Mouse (Mus musculus) heart, embryonic 12.5 days (tissue): Measurements from ENCODE around the gene Fam71b. TPM values are rescaled to one million over a fixed set of nuclear protein-coding genes. Genes with fewer than 3 reads are reported as not detected.
"Not testable (repeated sequence)": the region's sequence is repeated elsewhere in the genome, so short reads cannot be mapped to it uniquely, and the experiment has no call there.

ENCODE experiments used
- ATAC-seq: fragments of 200-750 bp; cut with Nextera tagmentation; 2 replicates; pipeline ENCODE4 v1.8.0; 2017; ENCODE audit warnings: moderate TSS enrichment, moderate library complexity; ENCODE audit not compliant: insufficient number of reproducible peaks, low FRiP score
- H3K27ac ChIP-seq: fragments of 300-500 bp; sonication (generic); 2 replicates; pipeline ENCODE4 v1.5.1; 2016; ENCODE audit warnings: mild to moderate bottlenecking, moderate library complexity; ENCODE audit not compliant: poor library complexity, severe bottlenecking
- H3K27me3 ChIP-seq: fragments of 300-500 bp; sonication (generic); replicated peaks from 2 replicates; pipeline ENCODE4 v1.6.1; 2016; ENCODE audit warnings: mild to moderate bottlenecking, moderate library complexity
- H3K36me3 ChIP-seq: fragments of 300-500 bp; sonication (generic); 2 replicates; pipeline ENCODE4 v1.6.1; 2016; ENCODE audit warnings: mild to moderate bottlenecking, moderate library complexity
- H3K4me1 ChIP-seq: fragments of 300-500 bp; sonication (generic); replicated peaks from 2 replicates; pipeline ENCODE4 v1.6.1; 2016; ENCODE audit warnings: mild to moderate bottlenecking
- H3K4me2 ChIP-seq: fragments of 300-500 bp; sonication (generic); 2 replicates; pipeline ENCODE4 v1.6.1; 2016; ENCODE audit warnings: mild to moderate bottlenecking, moderate library complexity
- H3K4me3 ChIP-seq: fragments of 300-500 bp; sonication (generic); 2 replicates; pipeline ENCODE4 v1.5.1; 2016; ENCODE audit warnings: mild to moderate bottlenecking
- H3K9ac ChIP-seq: fragments of 300-500 bp; sonication (generic); 2 replicates; pipeline ENCODE4 v1.6.1; 2016; ENCODE audit warnings: mild to moderate bottlenecking, moderate library complexity
- H3K9me3 ChIP-seq: fragments of 300-500 bp; sonication (generic); replicated peaks from 2 replicates; pipeline ENCODE4 v1.6.1; 2016; ENCODE audit warnings: mild to moderate bottlenecking, moderate library complexity
- WGBS: fragments of 180-500 bp; shearing (Covaris S2); methylation state at CpG from one replicate; pipeline ENCODE4 v1.1.7; 2016; 5-methylcytosine and 5-hydroxymethylcytosine counted together
- polyA plus RNA-seq: library from polyadenylated mRNA; unstranded; fragments of >200 nt; fragmentation: Nextera tagmentation; extraction: Ambion mirVana; gene quantifications from 2 replicates; pipeline ENCODE4 v1.2.1, GENCODE M21; 2016

The Fam71b gene
- polyA plus RNA-seq, 1 experiment from 2014 or later: not detected

DNA sequence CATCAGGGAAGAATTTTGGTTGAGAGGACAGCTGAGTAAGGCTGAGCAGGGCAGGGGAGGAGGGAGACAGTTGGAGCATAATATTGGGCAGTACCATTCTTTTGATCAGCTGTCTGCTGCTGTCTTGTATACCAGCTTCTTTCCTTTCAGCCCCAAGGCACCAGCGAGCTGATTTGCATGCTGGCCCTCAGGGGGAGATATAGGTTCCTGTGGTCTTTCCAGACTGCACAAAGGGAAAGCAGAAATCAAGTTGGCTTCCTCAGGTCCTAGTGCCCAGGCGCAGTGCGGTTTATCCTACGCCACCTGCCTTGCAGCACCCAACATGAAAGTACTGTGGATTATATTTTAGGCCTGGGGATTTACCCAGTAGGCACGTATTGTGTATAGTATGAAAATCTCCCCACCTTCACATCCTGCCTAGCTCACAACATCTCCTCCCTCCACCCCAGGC, 2.6 kb downstream of the Fam71b start:
- WGBS: 66% methylated on average over 5 of the region's 5 CpGs
- no peak overlapping the region for H3K9ac ChIP-seq
- H3K4me1 ChIP-seq: 0 out of 2 replicates have a peak, but pooled peaks cover 3% of the 10 kb centered on the region
- H3K27me3 ChIP-seq: no peaks in the 10 kb centered on the region
- H3K27ac ChIP-seq: no peak overlapping the region
- H3K4me2 ChIP-seq: no peak overlapping the region
- ATAC-seq: no peak
- no peaks in the 10 kb centered on the region for H3K9me3 ChIP-seq
- no peaks in the 10 kb centered on the region for H3K36me3 ChIP-seq
- H3K4me3 ChIP-seq: no peak overlapping the region

DNA sequence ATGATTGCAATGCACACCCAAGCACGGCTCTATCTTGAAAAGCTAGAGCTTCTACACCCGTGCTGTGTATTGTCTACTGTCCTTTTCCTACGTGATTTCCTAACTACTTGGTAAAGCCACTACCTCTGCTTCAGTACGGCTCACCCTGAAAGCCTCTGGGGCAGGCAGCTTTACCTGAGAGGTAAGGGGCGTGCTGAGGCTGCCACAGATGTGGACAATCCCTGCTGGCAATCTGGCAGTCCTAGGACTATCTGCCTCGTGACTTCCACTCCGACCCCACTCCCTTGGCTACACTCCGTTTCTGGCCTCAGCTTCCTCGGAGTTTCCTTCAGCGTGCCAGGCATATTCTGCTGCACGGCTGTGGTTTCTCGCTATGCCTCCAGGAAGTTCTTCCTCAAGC, 5.2 kb downstream of the Fam71b start:
- Histone ChIP-seq H3K36me3 (no peaks in the 10 kb centered on the region), H3K27me3 (no peaks in the 10 kb centered on the region), H3K4me2 (no peak overlapping the region), H3K9me3 (no peaks in the 10 kb centered on the region), H3K27ac (no peak overlapping the region), H3K4me1 (peaks cover 3% of the 10 kb centered on the region; the same call in 1 of the 2 replicates), H3K4me3 (no peak overlapping the region), H3K9ac (no peak overlapping the region)
- 74% methylated on average over 12 of the region's 12 CpGs for WGBS
- ATAC-seq: no peak

- Histone ChIP-seq H3K27ac (no peak overlapping the region), H3K9ac (no peak overlapping the region), H3K9me3 (no peaks in the 10 kb centered on the region), H3K4me3 (no peak overlapping the region), H3K4me2 (no peak overlapping the region), H3K36me3 (no peaks in the 10 kb centered on the region), H3K4me1 (no peaks in the 10 kb centered on the region; the same call in 1 of the 2 replicates), H3K27me3 (no peaks in the 10 kb centered on the region)
- 80% methylated on average over 16 of the region's 16 CpGs for WGBS
- no peak for ATAC-seq
These were observed 8.6 kb downstream of the Fam71b start for GRCm38 (mm10) chr11:46404986-46405385.

- Histone ChIP-seq H3K4me1 (no peaks in the 10 kb centered on the region; the same call in 1 of the 2 replicates), H3K4me3 (peak overlapping the region; percentile 26), H3K9ac (0 out of 2 replicates have a peak overlapping the region, but pooled peaks have one; percentile 29), H3K36me3 (no peaks in the 10 kb centered on the region), H3K4me2 (peak overlapping the region; percentile 63), H3K27me3 (no peaks in the 10 kb centered on the region), H3K27ac (no peak overlapping the region), H3K9me3 (no peaks in the 10 kb centered on the region)
- 34% methylated on average over 10 of the region's 10 CpGs for WGBS
- no peak for ATAC-seq
These were observed 10.4 kb downstream of the Fam71b start for GRCm38 (mm10) chr11:46406721-46407120.

GRCm38 (mm10) chr11:46410018-46410563, 13.7 kb downstream of the Fam71b start:
- Histone ChIP-seq H3K4me3 (no peak overlapping the region), H3K4me2 (no peak overlapping the region), H3K9me3 (no peaks in the 10 kb centered on the region), H3K27me3 (no peaks in the 10 kb centered on the region), H3K27ac (no peak overlapping the region), H3K4me1 (no peaks in the 10 kb centered on the region; the same call in 1 of the 2 replicates), H3K36me3 (no peaks in the 10 kb centered on the region), H3K9ac (no peak overlapping the region)
- ATAC-seq: no peak
- WGBS: 28% methylated on average over 2 of the region's 2 CpGs

DNA sequence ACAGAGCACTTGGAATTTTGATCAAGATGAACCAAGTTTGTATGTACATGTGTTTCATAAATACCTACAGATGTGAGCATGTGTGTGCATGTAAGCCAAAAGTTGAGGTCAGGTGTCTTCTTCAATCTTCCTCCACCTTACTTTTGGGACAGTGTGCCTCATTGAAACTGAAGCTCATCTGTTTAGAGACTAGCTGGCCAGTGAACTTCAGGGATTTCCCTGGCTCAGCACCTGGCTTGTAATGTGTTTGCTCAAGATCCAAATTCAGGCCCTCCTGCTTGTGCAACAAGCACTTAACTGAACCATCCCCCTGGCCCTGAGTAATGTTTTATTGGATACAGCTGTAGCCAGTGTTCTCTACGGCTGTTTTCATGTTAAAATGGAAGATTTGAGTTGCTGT, 22.1 kb downstream of the Fam71b start:
- H3K4me3 ChIP-seq: no peak overlapping the region
- WGBS: 65% methylated on average over 1 of the region's 1 CpGs
- H3K27me3 ChIP-seq: no peaks in the 10 kb centered on the region
- H3K4me1 ChIP-seq: no peaks in the 10 kb centered on the region
- ATAC-seq: no peak
- no peak overlapping the region for H3K27ac ChIP-seq
- no peaks in the 10 kb centered on the region for H3K9me3 ChIP-seq
- H3K4me2 ChIP-seq: no peak overlapping the region
- H3K36me3 ChIP-seq: no peaks in the 10 kb centered on the region
- H3K9ac ChIP-seq: no peak overlapping the region

DNA sequence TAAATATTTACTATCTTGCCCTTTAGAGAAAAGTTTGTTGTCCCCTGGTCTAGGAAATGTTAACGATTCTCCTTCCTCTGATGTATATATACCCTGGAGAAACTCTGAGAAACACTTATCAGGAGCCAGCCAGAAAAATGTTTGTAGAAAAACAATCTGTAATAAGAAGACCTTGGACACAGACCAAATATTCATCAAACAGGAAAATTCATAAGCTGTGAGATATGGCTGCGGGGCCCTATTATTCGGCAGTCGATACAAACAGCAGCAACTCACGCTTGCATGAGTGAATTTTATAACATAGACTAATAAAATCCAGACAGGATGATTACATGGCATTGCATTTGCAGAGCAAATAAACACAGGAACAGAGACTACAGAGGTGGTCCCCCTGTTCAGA, 22.5 kb downstream of the Fam71b start:
- Histone ChIP-seq H3K4me2 (no peak overlapping the region), H3K9ac (no peak overlapping the region), H3K27me3 (no peaks in the 10 kb centered on the region), H3K36me3 (no peaks in the 10 kb centered on the region), H3K27ac (no peak overlapping the region), H3K9me3 (no peaks in the 10 kb centered on the region), H3K4me1 (no peaks in the 10 kb centered on the region), H3K4me3 (no peak overlapping the region)
- WGBS: 83% methylated on average over 5 of the region's 5 CpGs
- ATAC-seq: no peak

- no peaks in the 10 kb centered on the region for H3K36me3 ChIP-seq
- no peaks in the 10 kb centered on the region for H3K9me3 ChIP-seq
- no peaks in the 10 kb centered on the region for H3K4me1 ChIP-seq
- H3K4me2 ChIP-seq: no peak overlapping the region
- no peak overlapping the region for H3K9ac ChIP-seq
- no peak overlapping the region for H3K4me3 ChIP-seq
- ATAC-seq: no peak
- H3K27me3 ChIP-seq: no peaks in the 10 kb centered on the region
- no peak overlapping the region for H3K27ac ChIP-seq
- WGBS: 69% methylated on average over 8 of the region's 8 CpGs
These were observed 24.9 kb downstream of the Fam71b start for GRCm38 (mm10) chr11:46421086-46421888.

- WGBS: 53% methylated on average over 4 of the region's 4 CpGs
- H3K9me3 ChIP-seq, H3K4me2 ChIP-seq, H3K9ac ChIP-seq, H3K4me3 ChIP-seq, H3K36me3 ChIP-seq, H3K4me1 ChIP-seq, H3K27ac ChIP-seq, ATAC-seq, H3K27me3 ChIP-seq: not testable (repeated sequence)
These were observed 31.8 kb downstream of the Fam71b start for GRCm38 (mm10) chr11:46428131-46428530.

GRCm38 (mm10) chr11:46430123-46430522, 33.8 kb downstream of the Fam71b start:
- WGBS: 76% methylated on average over 2 of the region's 2 CpGs
- Histone ChIP-seq H3K9me3 (no peaks in the 10 kb centered on the region), H3K4me1 (no peaks in the 10 kb centered on the region), H3K27me3 (no peaks in the 10 kb centered on the region), H3K9ac (no peak overlapping the region), H3K27ac (no peak overlapping the region), H3K4me2 (no peak overlapping the region), H3K36me3 (no peaks in the 10 kb centered on the region), H3K4me3 (no peak overlapping the region)
- no peak for ATAC-seq

GRCm38 (mm10) chr11:46431129-46431528, 34.8 kb downstream of the Fam71b start:
- WGBS: 18% methylated on average over 3 of the region's 3 CpGs
- ATAC-seq: peak; percentile 59; the same call in 1 of the 2 replicates
- Histone ChIP-seq H3K4me1 (peaks cover 2% of the 10 kb centered on the region), H3K9me3 (no peaks in the 10 kb centered on the region), H3K9ac (no peak overlapping the region), H3K27ac (no peak overlapping the region), H3K4me3 (no peak overlapping the region), H3K4me2 (no peak overlapping the region), H3K36me3 (no peaks in the 10 kb centered on the region), H3K27me3 (no peaks in the 10 kb centered on the region)
